Mouse (Mus musculus) ES-Bruce4 (cell line): ENCODE results near the gene Kmt5b. TPM values are rescaled to one million over a fixed set of nuclear protein-coding genes. Genes with fewer than 3 reads are reported as not detected.

Experiments
- H3K27ac ChIP-seq: 2 replicates; pipeline ENCODE4 v1.5.1; 2012; ENCODE audit warnings: low read length, inconsistent platforms; ENCODE audit not compliant: insufficient read depth
- H3K27me3 ChIP-seq: 2 replicates; pipeline ENCODE4 v1.6.1; 2012; ENCODE audit warnings: mild to moderate bottlenecking, low read length, inconsistent platforms; ENCODE audit not compliant: control insufficient read depth, poor library complexity, insufficient read depth, severe bottlenecking
- H3K36me3 ChIP-seq: 2 replicates; pipeline ENCODE4 v1.6.1; 2012; ENCODE audit warnings: inconsistent platforms, mild to moderate bottlenecking, low read length, moderate library complexity; ENCODE audit not compliant: control insufficient read depth, poor library complexity, insufficient read depth, severe bottlenecking
- H3K4me1 ChIP-seq: one replicate; pipeline ENCODE4 v1.8.1; 2011; ENCODE audit warnings: low read length; ENCODE audit not compliant: control insufficient read depth, insufficient read depth
- H3K4me3 ChIP-seq: 2 replicates; pipeline ENCODE4 v1.5.1; 2011; ENCODE audit warnings: low read depth, mild to moderate bottlenecking, low read length
- H3K9ac ChIP-seq: 2 replicates; pipeline ENCODE4 v1.6.1; 2012; ENCODE audit warnings: low read depth, mild to moderate bottlenecking, inconsistent platforms; ENCODE audit not compliant: poor library complexity, severe bottlenecking
- H3K9me3 ChIP-seq: replicated peaks from 2 replicates; pipeline ENCODE4 v1.6.1; 2012; ENCODE audit warnings: mild to moderate bottlenecking, low read length, inconsistent platforms; ENCODE audit not compliant: control insufficient read depth, poor library complexity, insufficient read depth, severe bottlenecking
- CTCF ChIP-seq: IDR thresholded peaks from one replicate; pipeline ENCODE4 v1.8.1; 2011; ENCODE audit warnings: low read depth, low read length
- EP300 ChIP-seq: IDR thresholded peaks from 2 replicates; pipeline ENCODE4 v1.6.1; 2011; ENCODE audit warnings: low read depth, low read length; ENCODE audit not compliant: insufficient read depth
- POLR2A ChIP-seq: IDR thresholded peaks from one replicate; pipeline ENCODE4 v1.8.1; 2011; ENCODE audit warnings: low read length; ENCODE audit not compliant: insufficient read depth
- polyA plus RNA-seq: library from polyadenylated mRNA; stranded (reverse); fragments of >200 nt; gene quantifications from 2 replicates; pipeline ENCODE4 v1.2.4, GENCODE M21; 2011; ENCODE audit warnings: low read depth; ENCODE audit not compliant: missing spikeins, insufficient read depth, insufficient read length

Gene Kmt5b
- polyA plus RNA-seq, 1 experiment = 39.4 TPM

- H3K27ac ChIP-seq = no peak overlapping the region
- TF ChIP-seq EP300 (no peak), CTCF (peak; percentile 8)
Observed at GRCm38 (mm10) chr19:3728901-3729300, 38.3 kb upstream of the Kmt5b start.

GRCm38 (mm10) chr19:3730781-3731646 lies 36.2 kb upstream of the Kmt5b start:
- Histone ChIP-seq H3K36me3 (no peaks in the 10 kb centered on the region), H3K4me3 (no peak overlapping the region), H3K4me1 (no peaks in the 10 kb centered on the region), H3K27me3 (no peaks in the 10 kb centered on the region), H3K27ac (no peak overlapping the region), H3K9ac (no peak overlapping the region), H3K9me3 (no peaks in the 10 kb centered on the region)
- TF ChIP-seq CTCF (no peak), EP300 (no peak), POLR2A (no peak)

More at GRCm38 (mm10) chr19:3728901-3729300, 38.3 kb upstream of the Kmt5b start:
- no peak overlapping the region for H3K9ac ChIP-seq
- no peaks in the 10 kb centered on the region for H3K36me3 ChIP-seq
- H3K4me3 ChIP-seq = no peak overlapping the region
- H3K4me1 ChIP-seq = no peaks in the 10 kb centered on the region
- H3K9me3 ChIP-seq = no peaks in the 10 kb centered on the region
- H3K27me3 ChIP-seq = no peaks in the 10 kb centered on the region

- TF ChIP-seq POLR2A (no peak), CTCF (no peak), EP300 (no peak)
- no peaks in the 10 kb centered on the region for H3K36me3 ChIP-seq
- H3K4me3 ChIP-seq = no peak overlapping the region
- H3K27me3 ChIP-seq = no peaks in the 10 kb centered on the region
- no peaks in the 10 kb centered on the region for H3K9me3 ChIP-seq
- no peaks in the 10 kb centered on the region for H3K4me1 ChIP-seq
- no peak overlapping the region for H3K9ac ChIP-seq
- no peak overlapping the region for H3K27ac ChIP-seq
Observed at GRCm38 (mm10) chr19:3736001-3736400, 31.2 kb upstream of the Kmt5b start.

- Histone ChIP-seq H3K36me3 (no peaks in the 10 kb centered on the region), H3K27me3 (no peaks in the 10 kb centered on the region), H3K4me1 (no peaks in the 10 kb centered on the region), H3K9me3 (no peaks in the 10 kb centered on the region), H3K4me3 (no peak overlapping the region), H3K9ac (no peak overlapping the region), H3K27ac (no peak overlapping the region)
- TF ChIP-seq CTCF (no peak), POLR2A (no peak), EP300 (no peak)
Observed at GRCm38 (mm10) chr19:3739650-3740049, 27.6 kb upstream of the Kmt5b start.

GRCm38 (mm10) chr19:3742716-3743115 lies 24.5 kb upstream of the Kmt5b start:
- no peaks in the 10 kb centered on the region for H3K27me3 ChIP-seq
- TF ChIP-seq EP300 (no peak), POLR2A (no peak), CTCF (no peak)
- no peak overlapping the region for H3K27ac ChIP-seq
- H3K4me1 ChIP-seq = no peaks in the 10 kb centered on the region
- H3K9ac ChIP-seq = no peak overlapping the region
- peaks cover 5% of the 10 kb centered on the region for H3K9me3 ChIP-seq
- H3K36me3 ChIP-seq = no peaks in the 10 kb centered on the region
- no peak overlapping the region for H3K4me3 ChIP-seq

- TF ChIP-seq EP300 = no peak
- TF ChIP-seq POLR2A = no peak
- no peak for TF ChIP-seq CTCF
- H3K4me1 ChIP-seq = no peaks in the 10 kb centered on the region
- H3K36me3 ChIP-seq = no peaks in the 10 kb centered on the region
- no peak overlapping the region for H3K4me3 ChIP-seq
- no peak overlapping the region for H3K9ac ChIP-seq
- peaks cover 8% of the 10 kb centered on the region for H3K9me3 ChIP-seq
- H3K27ac ChIP-seq = no peak overlapping the region
- no peaks in the 10 kb centered on the region for H3K27me3 ChIP-seq
Observed at GRCm38 (mm10) chr19:3743362-3743761, 23.9 kb upstream of the Kmt5b start.
